Comparison of ENCODE assay signal across 9 mouse cellular contexts in the genomic region with DNA sequence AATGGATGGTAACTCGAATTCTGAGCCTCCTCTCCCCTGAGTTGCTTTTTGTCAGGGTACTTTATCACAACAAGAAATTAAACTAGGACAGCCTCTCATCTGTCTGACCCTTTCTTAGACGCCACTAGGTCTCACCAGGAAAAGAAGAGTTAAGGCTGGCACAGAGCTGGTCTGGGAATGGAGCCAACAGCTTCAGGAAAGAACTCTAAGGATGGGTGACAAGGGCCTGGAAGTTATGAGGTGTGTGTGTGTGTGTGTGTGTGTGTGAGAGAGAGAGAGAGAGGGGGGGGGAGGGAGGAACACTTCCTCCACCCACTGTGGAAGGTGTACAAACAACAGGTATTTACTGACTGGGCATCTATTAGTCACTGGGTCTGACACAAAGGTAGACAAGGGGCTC.
DNase-seq lines count a peak whose midpoint lies in the region; ATAC-seq and TF ChIP-seq lines count a peak whose summit lies in the region.
"Had no signal": no experiment of that assay in that cellular context is flagged by ENCODE, and none has a peak within 500 bp of the region (broad histone marks: within the 10 kb centered on the region; RNA-seq: fewer than 3 reads in every experiment).

No protein-coding gene starts in this region.

- 17% methylated on average over 2 of the region's 2 CpGs for WGBS in heart, postnatal 0 days

- H3K9ac ChIP-seq in heart, postnatal 0 days (replicated peaks; ENCODE audit: low read depth, low read length) = no peak overlapping the region
- H3K9ac ChIP-seq: liver, embryonic 13.5 days had no signal

- H3K27ac ChIP-seq in heart, postnatal 0 days (ENCODE audit: low read depth) = 0 out of 2 replicates have a peak overlapping the region, but pooled peaks have one; percentile 26
- H3K27ac ChIP-seq: liver, embryonic 13.5 days had no signal

- H3K36me3 ChIP-seq in heart, postnatal 0 days (replicated peaks; ENCODE audit: control insufficient read depth, insufficient read depth, low read length) = 0 out of 2 replicates have a peak, but pooled peaks cover 6% of the 10 kb centered on the region
- H3K36me3 ChIP-seq: liver, embryonic 13.5 days had no signal

- intact Hi-C loops in heart, postnatal 36 days (cut with DNase I) = no loop called here

- H3K4me3 ChIP-seq in heart, postnatal 0 days (ENCODE audit: low read depth, low read length) = no peak overlapping the region
- H3K4me3 ChIP-seq: liver, embryonic 13.5 days had no signal

- H3K4me1 ChIP-seq in heart, postnatal 0 days (ENCODE audit: control insufficient read depth, insufficient read depth) = peaks cover 26% of the 10 kb centered on the region

- no peaks in the 10 kb centered on the region for H3K27me3 ChIP-seq in heart, postnatal 0 days (ENCODE audit: control insufficient read depth, insufficient read depth, low read length)
- H3K27me3 ChIP-seq: liver, embryonic 13.5 days had no signal

- no peaks in the 10 kb centered on the region for H3K9me3 ChIP-seq in heart, postnatal 0 days (replicated peaks; ENCODE audit: control insufficient read depth, low read length)
- H3K9me3 ChIP-seq: liver, embryonic 13.5 days had no signal

- TF ChIP-seq CTCF in heart, postnatal 0 days (IDR thresholded peaks at IDR 0.05; ENCODE audit: low read depth) = no peak

- peak; percentile 61 for DNase-seq in heart, postnatal 0 days (ENCODE audit: low spot score)
- DNase-seq in heart, postnatal 36 days = no peak
- DNase-seq in right cerebral cortex, postnatal 4 days = peak; percentile 33
- no peak for DNase-seq in right cerebral cortex, postnatal 25 days
- DNase-seq in kidney, postnatal 14 days = peak; percentile 75
- no peak for DNase-seq in yolk sac, embryonic 10.5 days (ENCODE audit: low spot score)
- no peak for DNase-seq in layer of hippocampus, adult 9-10 months (ENCODE audit: low spot score)
- DNase-seq: liver, embryonic 13.5 days had no signal

- peak; percentile 45 for ATAC-seq in heart, postnatal 0 days (ENCODE audit: insufficient read depth, low read depth)
- no peak for ATAC-seq in activated CD4-positive, CD25-positive, alpha-beta regulatory T cell, adult 4 months

- TF ChIP-seq EP300 in heart, postnatal 0 days (IDR thresholded peaks at IDR 0.05; ENCODE audit: low read depth) = no peak

- H3K4me2 ChIP-seq in heart, postnatal 0 days (ENCODE audit: low read depth, low read length) = no peak overlapping the region
- H3K4me2 ChIP-seq: liver, embryonic 13.5 days had no signal

Comparison
In these comparisons a context has a peak if more than half of its experiments do, and no peak if none do; other contexts are left out.
1. DNase-seq: peak in heart, postnatal 0 days (single experiment), right cerebral cortex, postnatal 4 days (single experiment) and kidney, postnatal 14 days (single experiment); none in heart, postnatal 36 days (0 of 2), right cerebral cortex, postnatal 25 days (single experiment), yolk sac, embryonic 10.5 days (single experiment) and layer of hippocampus, adult 9-10 months (single experiment).